Mouse (Mus musculus) layer of hippocampus, postnatal 10 days (tissue): ENCODE results near the gene 4932438H23Rik. TPM values are rescaled to one million over a fixed set of nuclear protein-coding genes. Genes with fewer than 3 reads are reported as not detected.

Experiments
- DNase-seq, 2 experiments: peaks; one replicate each; pipeline ENCODE4 v3.0.0; 2021; ENCODE audit warnings: low spot score in 2 of 2
- long read RNA-seq: library from polyadenylated mRNA; stranded (forward); transcript quantifications from one replicate; pipeline ENCODE4 v2.0.0, GENCODE M21; 2023
- total RNA-seq, 2 experiments: library from RNA; stranded (reverse); gene quantifications; 2 replicates each; pipeline ENCODE4 v1.2.3; 2021

4932438H23Rik gene
- 1 to 10 TPM; 1.3 to 1.4 TPM for total RNA-seq
- long read RNA-seq, partial matches to known transcripts: 0 of 3 reads
- long read RNA-seq, other reads (novel, unspliced or antisense): 3 of 3 reads

DNA sequence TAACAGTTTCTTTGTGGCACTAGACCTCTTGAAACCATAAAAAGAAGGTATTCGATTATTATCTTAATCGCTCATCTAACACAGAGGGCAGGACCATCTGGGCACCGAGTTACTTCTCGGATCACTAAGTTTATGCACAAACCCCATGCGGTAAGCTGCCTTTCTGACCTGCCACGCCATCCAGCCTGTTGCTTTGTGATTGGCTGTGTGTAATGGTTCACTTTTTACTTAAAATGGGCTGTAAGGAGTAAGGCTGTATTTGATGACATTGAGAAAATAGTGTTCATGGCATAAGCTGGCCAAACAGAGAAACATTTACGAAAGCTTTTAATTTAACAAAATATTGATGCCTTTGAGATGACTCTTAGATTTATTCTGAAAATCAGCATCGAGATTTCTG, at the start of gene 4932438H23Rik:
Gene 4932438H23Rik (minus strand): TSS at position 101 of the 400 bp plus-strand sequence.
- no peak for DNase-seq

DNA sequence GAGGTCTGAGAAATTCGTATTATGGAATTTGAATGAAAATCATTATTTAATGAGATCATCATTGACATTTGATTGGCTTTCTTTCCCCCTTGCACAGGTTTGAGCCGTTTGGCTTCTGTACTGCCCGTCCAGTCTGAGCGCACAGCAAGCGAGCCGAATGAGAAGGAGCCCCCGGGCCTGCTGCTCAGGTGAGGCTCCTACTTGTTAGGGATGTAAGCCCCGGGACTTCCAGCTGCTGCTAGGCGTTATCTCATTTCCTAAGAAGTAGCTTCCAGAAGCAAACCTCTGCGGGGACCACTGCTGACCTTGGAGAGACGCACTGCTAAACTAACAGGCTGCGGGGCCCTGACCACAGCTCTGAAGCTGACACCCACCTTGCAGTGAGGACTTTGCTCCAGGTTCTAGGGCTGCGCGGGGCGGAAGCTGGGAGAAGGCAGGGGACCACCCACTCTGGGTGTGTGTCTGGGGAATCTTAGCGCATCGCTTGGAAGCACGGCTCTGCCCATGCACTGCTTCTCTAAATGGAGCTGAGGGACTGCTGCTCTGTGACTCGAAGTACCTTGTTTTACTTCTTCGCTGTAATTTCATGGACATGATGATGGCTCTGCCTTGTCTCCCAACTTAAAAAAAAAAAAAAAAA, 46.2 kb upstream of the 4932438H23Rik start:
- no peak for DNase-seq

DNA sequence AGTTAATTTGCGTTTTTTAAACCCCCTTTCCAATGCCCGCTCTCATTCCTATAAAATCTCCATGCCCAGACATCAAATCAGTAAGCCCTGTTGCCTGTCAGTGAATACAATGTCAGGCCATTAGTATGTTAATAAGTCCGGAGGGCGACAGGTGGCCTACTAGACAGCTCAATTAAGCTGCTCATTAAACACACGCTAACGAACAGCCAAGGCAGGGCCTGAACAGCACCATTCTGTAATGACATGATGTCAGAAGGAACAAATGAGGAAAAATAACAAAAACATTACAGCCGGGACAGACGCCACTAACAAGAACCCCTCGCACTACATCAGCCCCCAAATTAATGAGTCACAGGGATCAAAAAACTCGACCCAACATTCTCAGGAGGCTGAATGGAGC, 45.5 kb upstream of the 4932438H23Rik start:
- peak; percentile 21 to 24 for DNase-seq

DNA sequence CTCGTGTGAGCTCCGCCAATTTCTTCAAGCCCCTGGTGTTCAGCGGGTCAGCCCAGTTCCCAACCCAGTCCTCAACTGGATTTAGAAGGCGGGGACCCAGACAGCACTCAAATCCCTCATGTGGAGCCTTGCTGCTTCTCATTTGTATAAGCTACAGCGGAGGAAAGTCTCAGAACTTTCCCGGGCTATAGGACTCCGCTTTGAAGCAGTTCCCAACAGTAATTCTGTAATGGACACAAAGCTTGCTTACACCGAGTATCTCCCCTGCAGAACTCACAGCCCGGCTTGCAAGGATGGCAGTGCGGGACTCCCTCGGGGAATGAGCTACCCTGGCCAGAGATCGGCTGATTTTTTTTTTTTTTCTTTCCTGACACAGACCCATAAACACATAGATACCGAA, 45.1 kb upstream of the 4932438H23Rik start:
- DNase-seq: no peak

DNA sequence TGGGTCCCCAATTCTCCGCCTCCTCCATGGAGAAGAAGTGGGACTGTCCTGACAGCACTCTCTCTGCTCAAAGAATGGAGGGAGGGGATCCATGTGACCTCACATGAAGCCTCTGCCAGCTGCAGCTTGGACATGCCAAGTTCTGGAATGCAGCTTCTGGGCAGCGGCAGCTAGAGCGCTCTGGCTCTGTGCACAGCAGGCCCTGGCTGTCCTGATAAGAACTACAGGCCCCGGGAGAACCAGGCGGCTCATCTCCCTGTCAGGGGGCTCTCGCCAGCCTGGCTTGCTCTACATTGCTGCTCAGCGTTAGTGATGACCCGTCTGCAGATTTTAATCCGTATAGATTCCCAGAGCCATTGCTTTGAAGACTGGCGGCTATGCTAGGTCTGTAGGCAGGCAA, 44.6 kb upstream of the 4932438H23Rik start:
- DNase-seq: peak; percentile 10 to 19

DNA sequence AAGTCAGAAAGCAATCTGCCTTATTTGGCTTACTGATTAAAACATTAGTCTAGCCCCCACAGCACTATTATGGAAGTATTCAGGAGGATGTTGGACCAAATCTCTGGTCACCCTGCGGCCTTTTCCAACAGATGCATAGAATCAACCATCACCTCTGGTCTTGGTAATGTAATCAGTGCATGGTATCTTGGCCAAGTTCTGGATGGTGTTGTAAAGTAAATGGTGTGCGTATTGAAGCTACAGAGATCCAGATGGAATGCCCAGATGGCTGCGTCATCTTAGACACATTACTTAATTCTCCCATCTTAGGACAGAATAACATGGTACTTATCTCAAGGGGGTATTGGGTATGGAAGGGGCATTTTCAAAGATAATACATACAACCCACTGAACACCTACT, 43.8 kb upstream of the 4932438H23Rik start:
- DNase-seq: no peak

DNA sequence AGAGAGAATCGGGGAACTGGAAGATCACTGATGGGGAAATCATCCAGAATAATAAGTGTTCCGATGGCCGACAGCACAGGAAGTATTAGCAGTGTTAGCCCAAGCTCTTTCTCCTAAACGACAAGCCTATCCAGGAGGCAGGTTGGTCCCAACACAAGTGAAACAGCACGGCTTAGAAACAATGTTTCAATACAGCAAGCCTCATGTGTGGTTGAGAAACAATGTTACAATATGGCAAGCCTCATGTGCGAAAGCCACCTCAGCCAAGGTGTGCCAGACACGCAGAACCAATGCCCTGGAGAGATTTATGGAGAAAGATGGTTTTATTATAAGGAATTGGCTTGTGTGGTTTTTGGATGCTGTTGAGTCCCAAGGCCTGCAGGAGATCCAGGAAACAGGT, 43.2 kb upstream of the 4932438H23Rik start:
- DNase-seq: no peak

DNA sequence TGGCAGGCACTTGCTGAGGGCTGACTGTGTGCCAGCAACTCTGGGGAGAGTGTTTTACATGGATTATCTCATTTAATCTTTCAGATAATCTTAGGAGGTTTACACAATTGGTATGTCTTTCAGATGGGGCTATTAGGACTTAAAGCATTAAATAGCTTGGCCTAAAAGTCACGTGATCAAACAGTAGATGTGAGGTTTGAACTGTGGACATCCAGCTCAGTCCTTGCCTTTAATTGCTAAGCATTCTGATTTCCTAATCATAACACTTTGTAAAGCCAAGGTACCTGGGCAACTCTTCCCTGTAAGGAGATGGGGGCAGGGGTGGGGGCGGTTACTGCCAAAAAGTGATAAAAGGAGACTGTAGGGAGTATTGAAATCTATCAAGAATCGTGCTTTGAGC, 41.7 kb upstream of the 4932438H23Rik start:
- no peak for DNase-seq

DNA sequence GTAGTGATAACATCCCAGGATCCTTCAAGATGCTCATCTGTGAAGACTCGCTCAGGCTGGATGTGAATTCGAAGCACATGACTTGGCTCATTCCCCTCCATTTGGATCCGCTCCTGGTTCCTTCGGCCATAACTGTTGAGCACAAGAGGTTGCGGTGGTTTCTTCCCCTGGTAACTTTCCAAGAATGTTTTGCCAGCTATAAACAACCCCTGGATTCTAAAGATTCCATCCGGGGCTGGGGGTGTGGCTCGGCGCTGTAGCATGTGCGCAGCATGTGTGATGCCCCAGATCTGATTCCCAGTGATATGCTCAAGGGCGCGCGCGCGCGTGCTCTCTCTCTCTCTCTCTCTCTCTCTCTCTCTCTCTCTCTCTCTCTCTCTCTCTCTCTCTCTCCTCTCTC, 35.0 kb upstream of the 4932438H23Rik start:
- DNase-seq: no peak

DNA sequence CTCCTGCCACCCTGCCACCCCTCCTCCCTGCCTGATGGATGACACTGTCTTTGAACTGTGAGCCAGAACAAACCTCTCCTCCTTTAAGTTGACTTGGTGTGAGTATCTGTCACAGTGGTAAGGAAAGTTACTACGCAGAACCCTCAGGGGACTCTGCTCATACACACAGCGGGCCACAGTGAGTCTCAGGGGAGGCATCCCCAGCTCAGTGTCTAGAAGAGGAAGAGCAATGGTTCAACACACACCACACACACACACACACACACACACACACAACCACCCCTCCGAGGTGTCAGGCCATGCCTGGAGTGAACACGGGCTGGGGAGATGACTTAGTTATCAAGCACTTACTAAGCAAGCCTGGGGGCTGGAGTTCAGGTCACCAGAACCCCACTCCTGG, 33.5 kb upstream of the 4932438H23Rik start:
- DNase-seq: no peak

DNA sequence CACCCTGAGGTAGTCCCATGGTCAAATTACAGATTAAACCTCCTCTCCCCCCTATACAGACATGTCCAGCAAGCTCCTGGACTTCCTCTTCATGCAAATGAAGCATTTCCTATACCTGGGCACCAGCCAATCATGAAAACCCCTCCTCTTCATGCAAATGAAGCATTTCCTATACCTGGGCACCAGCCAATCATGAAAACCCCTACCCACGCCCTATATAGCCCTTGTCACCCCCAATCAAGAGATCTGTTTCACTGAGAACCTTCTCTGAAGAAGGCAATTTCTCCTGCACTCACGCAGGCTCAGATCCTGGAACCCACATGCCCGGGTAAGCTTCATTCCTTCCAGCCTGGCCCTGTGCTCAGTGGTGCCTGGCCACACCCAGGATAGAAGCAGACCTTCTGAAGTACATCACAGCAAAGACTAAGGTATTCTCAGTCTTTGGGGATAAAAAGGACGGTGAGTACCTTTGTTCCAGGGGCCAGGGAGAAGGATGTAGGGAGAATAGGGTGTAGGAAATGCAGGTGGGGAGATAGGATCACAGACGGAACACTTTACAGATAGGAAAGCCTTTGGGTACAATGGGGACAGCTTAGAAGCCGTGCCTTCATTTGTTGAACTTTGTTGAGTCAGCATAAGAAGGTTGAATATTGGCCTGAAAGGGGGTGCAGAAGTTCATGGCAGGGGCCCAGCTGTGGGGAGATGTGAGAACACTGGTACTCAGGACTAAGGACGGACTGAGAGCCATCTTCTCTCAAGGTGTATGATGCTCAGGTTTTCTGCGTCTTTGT, 32.0 kb upstream of the 4932438H23Rik start:
- DNase-seq: no peak

DNA sequence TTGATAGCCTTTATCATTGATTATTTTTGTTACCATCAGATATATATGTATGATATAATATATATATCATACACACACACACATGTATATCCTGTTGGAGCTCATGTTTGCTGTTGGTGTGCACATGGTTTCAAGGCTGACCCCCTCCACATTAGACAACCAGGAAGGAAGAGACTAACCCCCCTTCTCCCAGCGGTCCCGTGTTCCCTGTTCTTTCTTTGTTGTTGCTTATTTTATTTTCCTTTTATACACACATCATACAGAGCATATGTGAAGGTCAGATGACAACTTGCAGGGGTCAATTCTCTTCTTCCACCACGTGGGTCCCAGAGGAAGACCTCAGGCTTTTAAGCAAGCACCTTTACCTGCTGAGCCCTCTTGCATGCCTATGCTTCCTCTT, 29.3 kb upstream of the 4932438H23Rik start:
- DNase-seq: no peak

DNA sequence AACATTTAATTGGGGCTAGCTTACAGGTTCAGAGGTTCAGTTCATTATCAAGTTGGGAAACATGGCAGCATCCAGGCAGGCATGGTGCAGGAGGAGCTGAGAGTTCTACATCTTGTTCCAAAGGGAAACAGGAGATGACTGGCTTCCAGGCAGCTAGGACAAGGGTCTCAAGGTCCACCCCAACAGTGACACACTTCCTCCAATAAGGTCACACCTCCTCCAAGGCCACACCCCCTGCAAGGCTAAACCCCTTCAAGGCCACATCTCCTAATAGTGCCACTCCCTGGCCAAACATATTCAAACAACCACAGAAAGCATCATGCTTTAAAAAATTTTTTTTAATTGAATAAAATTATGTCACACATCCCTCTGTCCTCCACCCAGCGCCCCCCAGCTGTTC, 28.9 kb upstream of the 4932438H23Rik start:
- no peak for DNase-seq

DNA sequence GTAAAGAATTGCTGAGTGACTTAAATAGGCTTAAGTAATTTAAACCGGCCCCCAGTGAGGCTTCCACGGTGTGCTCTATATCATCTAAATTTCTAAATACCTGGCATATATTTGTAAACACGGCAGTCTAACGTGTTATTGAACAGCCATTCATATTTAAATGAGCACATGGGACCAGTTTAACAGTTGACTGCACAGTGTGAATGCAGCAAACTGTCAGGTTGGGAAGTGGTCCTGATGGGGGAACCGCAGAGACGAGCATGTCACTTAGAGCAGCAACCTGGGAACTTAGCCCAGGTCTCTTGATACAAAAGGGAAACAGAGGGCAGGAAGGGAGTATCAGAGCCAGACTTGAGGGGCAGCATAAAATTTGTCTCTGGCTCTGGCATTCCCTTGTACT, 25.0 kb upstream of the 4932438H23Rik start:
- no peak for DNase-seq

DNA sequence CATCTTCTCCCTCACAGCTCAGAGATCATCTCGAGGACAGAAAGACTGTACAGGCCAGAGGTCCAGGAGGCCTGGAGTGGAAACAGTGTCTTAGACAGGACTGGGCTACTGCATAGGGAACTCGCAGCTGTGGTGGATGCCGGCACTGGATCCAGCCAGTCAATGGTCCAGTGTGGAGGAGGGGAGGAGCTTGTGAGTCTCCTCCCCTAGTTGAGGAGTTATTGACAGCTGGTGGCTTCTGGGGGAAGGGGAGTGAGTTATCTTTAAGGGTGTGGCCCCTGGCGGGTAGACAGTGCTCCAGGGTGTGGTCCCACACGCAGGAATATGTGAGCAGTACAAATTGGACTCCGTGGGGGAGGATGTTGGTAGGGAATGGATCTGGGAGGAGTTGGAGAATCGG, 21.8 kb upstream of the 4932438H23Rik start:
- DNase-seq: no peak

DNA sequence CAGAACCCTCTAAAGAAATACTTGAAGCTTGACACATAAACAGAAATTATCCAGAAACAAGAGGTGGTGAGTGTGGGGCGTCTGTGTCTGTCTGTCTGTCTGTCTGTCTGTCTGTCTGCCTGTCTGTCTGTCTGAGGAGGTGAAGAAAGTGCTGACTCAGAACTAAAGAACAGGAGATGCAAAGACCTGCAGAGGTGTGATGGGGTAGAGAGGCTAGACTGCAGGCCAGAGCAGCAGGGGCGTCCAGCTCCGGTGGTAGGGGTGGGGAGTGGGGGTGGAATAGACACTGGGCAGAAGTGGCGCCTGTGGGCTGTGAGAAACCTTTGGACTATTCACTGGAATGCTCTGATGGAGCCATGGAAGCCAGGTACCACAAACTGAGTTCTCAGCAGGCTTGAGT, 21.1 kb upstream of the 4932438H23Rik start:
- DNase-seq: no peak

DNA sequence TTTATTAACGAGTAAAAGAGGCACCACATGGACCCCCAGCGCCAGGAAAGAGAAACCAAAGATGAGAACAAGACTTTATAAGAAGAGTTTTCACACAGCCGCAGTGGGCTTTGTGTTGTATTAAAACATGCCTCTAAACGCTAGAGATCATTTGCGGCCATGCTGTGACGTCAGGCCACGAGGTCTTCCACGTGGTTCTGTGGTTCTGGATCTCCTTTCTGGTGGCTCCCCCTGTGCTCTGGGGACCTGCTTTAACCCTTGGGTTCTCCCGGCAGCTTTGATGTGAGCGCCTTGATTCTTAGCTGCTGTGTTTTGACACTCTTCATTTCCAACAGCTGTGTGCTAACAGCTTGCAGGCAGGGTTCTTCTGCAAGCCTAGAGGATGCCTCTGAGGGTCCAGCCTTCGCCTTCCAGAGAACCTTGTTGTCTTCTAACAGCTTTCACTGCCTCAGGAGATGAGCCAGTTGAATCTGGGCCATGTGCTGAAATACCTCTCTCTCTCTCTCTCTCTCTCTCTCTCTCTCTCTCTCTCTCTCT, 16.1 kb upstream of the 4932438H23Rik start:
- no peak for DNase-seq

DNA sequence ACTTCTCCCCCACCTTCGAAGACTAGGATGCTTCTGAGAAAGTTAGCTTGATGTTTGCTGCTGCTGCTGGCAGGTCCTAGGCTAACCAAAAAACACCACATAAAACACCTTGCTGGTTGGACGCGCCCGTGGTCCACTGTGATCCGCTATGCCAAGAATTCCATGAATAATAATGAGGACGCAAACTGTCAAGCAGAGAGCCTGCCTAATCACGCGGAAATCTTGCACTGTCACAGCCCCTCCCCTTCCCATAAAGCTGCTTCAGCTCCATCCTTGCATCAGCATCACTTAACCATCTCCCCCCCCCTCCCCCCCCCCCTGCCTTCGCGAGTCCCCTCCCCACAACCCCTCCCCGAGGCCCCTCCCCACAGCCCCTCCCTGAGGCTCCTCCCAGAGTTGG, 12.7 kb upstream of the 4932438H23Rik start:
- DNase-seq: no peak

DNA sequence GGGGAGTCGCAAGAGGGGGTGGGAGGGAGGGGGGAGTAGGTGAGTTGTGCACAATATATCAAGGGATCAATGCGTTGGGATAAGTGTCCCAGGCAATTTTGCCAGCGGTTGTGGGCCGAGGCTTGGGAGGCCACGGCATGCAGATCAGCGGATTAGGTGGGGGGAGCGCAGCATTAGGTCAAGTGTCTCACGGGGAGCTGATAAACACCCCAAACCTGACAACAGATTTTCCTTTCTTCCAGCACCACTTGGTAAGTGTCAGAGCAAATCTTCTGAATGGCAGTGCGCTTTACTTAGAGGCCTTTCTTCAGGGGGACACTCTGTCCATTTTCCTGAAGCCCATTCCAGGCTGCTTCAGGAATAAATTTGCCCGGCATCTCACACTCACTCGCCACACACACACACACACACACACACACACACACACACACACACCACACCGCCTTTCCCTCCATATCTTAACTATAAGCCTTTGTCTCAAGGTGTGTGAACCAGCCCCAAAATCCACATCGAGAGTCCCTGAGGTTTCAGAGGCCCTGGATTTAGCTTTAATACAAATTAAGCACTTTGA, 10.6 kb upstream of the 4932438H23Rik start:
- DNase-seq: no peak

DNA sequence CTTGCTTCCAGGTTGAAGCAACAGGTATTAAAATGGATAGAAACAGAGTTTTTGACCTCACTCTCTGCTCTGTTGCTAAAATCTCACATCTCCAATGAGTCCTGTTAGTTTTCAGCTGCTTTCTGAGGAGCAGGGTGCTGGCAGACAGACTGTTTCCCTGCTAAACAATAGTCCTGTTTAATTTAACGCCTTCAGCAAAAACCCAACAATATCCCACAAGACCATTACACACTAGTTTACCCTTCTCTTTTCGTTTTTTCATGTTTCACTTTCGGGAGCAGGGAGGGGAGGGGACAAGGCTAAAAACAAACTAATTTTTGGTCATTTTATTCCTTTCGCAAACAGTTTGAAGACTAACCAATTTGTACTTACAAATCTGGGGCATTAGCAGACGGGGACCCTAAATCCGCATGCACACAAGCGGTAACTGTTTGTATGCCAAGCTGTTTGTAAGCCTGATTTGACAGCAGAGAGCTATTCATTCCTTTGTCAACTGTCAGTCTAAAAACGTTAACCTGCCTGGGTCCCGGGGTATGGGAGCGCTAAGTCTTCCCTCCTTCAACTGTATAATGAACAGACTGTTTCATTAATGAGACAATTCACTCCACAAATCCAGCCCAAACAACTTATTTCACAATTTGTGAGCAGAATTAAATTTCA, 10.0 kb upstream of the 4932438H23Rik start:
- no peak for DNase-seq

DNA sequence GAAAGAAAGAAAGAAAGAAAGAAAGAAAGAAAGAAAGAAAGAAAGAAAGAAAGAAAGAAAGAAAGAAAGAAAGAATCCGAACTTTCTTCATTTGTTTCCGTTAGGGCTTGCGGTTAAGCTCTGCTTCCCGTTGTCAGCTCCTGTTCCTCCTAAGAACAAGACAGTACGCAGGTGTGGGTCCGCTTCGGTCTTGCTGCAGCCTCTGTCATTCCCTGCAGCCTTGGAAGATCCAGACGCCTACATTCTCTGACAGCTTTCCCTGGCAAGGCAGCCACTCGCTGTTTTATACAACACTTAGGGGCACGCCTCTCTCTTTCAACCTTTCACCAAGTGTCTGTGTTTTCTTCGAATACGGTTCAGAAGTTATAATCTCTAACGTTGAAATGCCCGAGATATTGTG, 8.5 kb upstream of the 4932438H23Rik start:
- no peak for DNase-seq

DNA sequence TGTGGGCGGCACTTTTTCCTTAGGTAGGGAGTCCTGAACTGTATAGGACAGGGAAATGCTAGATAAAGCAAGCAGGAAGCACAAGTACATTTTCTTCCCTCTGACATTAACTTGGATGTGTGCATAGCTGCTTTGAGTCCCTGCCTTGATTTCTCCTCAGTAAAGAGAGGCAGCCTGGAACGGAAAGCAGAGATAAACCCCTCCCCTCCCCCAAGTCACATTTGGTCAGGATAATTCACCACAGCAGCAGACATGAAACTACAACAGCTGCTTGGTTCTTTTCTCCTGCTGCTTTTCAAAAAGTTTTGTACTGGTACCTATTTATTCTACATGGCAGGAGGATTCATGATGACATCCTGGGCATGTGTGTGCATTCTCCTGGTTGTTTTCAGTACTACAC, 5.6 kb upstream of the 4932438H23Rik start:
- DNase-seq: no peak
